Mouse (Mus musculus): ENCODE data around the gene Rbfox2. TPM values are rescaled to one million over a fixed set of nuclear protein-coding genes. Genes with fewer than 3 reads are reported as not detected.

Gene Rbfox2
- polyA plus RNA-seq, 1 experiment, result 78.3 TPM

- no peak overlapping the region for H3K9ac ChIP-seq (ENCODE audit: low read depth, poor library complexity, severe bottlenecking)
- H3K4me3 ChIP-seq (ENCODE audit: low read depth, low read length), result no peak overlapping the region
- H3K27me3 ChIP-seq (ENCODE audit: control insufficient read depth, insufficient read depth, low read length, poor library complexity, severe bottlenecking), result no peaks in the 10 kb centered on the region
- no peaks in the 10 kb centered on the region for H3K9me3 ChIP-seq (replicated peaks; ENCODE audit: control insufficient read depth, insufficient read depth, low read length, poor library complexity, severe bottlenecking)
- H3K4me1 ChIP-seq (ENCODE audit: control insufficient read depth, insufficient read depth, low read length), result no peaks in the 10 kb centered on the region
- no peaks in the 10 kb centered on the region for H3K36me3 ChIP-seq (ENCODE audit: control insufficient read depth, insufficient read depth, low read length, poor library complexity, severe bottlenecking)
- no peak overlapping the region for H3K27ac ChIP-seq (ENCODE audit: insufficient read depth, low read length)
- TF ChIP-seq CTCF (IDR thresholded peaks at IDR 0.05; ENCODE audit: low read depth, low read length), result no peak
- no peak for TF ChIP-seq POLR2A (IDR thresholded peaks at IDR 0.05; ENCODE audit: insufficient read depth, low read length)
- TF ChIP-seq EP300 (IDR thresholded peaks at IDR 0.05; ENCODE audit: insufficient read depth, low read depth, low read length), result no peak
These were observed 17.6 kb upstream of the Rbfox2 start for GRCm38 (mm10) chr15:77324426-77324825.

GRCm38 (mm10) chr15:77323226-77323625 lies 16.4 kb upstream of the Rbfox2 start:
- Histone ChIP-seq H3K9me3 (replicated peaks; ENCODE audit: control insufficient read depth, insufficient read depth, low read length, poor library complexity, severe bottlenecking) (no peaks in the 10 kb centered on the region), H3K4me3 (ENCODE audit: low read depth, low read length) (no peak overlapping the region), H3K9ac (ENCODE audit: low read depth, poor library complexity, severe bottlenecking) (no peak overlapping the region), H3K36me3 (ENCODE audit: control insufficient read depth, insufficient read depth, low read length, poor library complexity, severe bottlenecking) (no peaks in the 10 kb centered on the region), H3K27me3 (ENCODE audit: control insufficient read depth, insufficient read depth, low read length, poor library complexity, severe bottlenecking) (no peaks in the 10 kb centered on the region), H3K27ac (ENCODE audit: insufficient read depth, low read length) (no peak overlapping the region), H3K4me1 (ENCODE audit: control insufficient read depth, insufficient read depth, low read length) (no peaks in the 10 kb centered on the region)
- TF ChIP-seq EP300 (IDR thresholded peaks at IDR 0.05; ENCODE audit: insufficient read depth, low read depth, low read length) (no peak), CTCF (IDR thresholded peaks at IDR 0.05; ENCODE audit: low read depth, low read length) (no peak), POLR2A (IDR thresholded peaks at IDR 0.05; ENCODE audit: insufficient read depth, low read length) (no peak)

GRCm38 (mm10) chr15:77313701-77314100 lies 6.9 kb upstream of the Rbfox2 start:
- Histone ChIP-seq H3K27ac (ENCODE audit: insufficient read depth, low read length) (peak overlapping the region; percentile 98), H3K36me3 (ENCODE audit: control insufficient read depth, insufficient read depth, low read length, poor library complexity, severe bottlenecking) (no peaks in the 10 kb centered on the region), H3K27me3 (ENCODE audit: control insufficient read depth, insufficient read depth, low read length, poor library complexity, severe bottlenecking) (no peaks in the 10 kb centered on the region), H3K9me3 (replicated peaks; ENCODE audit: control insufficient read depth, insufficient read depth, low read length, poor library complexity, severe bottlenecking) (no peaks in the 10 kb centered on the region), H3K4me1 (ENCODE audit: control insufficient read depth, insufficient read depth, low read length) (no peaks in the 10 kb centered on the region), H3K9ac (ENCODE audit: low read depth, poor library complexity, severe bottlenecking) (peak overlapping the region; percentile 46), H3K4me3 (ENCODE audit: low read depth, low read length) (no peak overlapping the region)
- TF ChIP-seq EP300 (IDR thresholded peaks at IDR 0.05; ENCODE audit: insufficient read depth, low read depth, low read length) (no peak), CTCF (IDR thresholded peaks at IDR 0.05; ENCODE audit: low read depth, low read length) (no peak)

GRCm38 (mm10) chr15:77312796-77313195 lies 6.0 kb upstream of the Rbfox2 start:
- TF ChIP-seq CTCF (IDR thresholded peaks at IDR 0.05; ENCODE audit: low read depth, low read length) (no peak), POLR2A (IDR thresholded peaks at IDR 0.05; ENCODE audit: insufficient read depth, low read length) (no peak), EP300 (IDR thresholded peaks at IDR 0.05; ENCODE audit: insufficient read depth, low read depth, low read length) (no peak)
- Histone ChIP-seq H3K9ac (ENCODE audit: low read depth, poor library complexity, severe bottlenecking) (no peak overlapping the region), H3K4me3 (ENCODE audit: low read depth, low read length) (no peak overlapping the region), H3K27ac (ENCODE audit: insufficient read depth, low read length) (peak overlapping the region; percentile 98), H3K9me3 (replicated peaks; ENCODE audit: control insufficient read depth, insufficient read depth, low read length, poor library complexity, severe bottlenecking) (no peaks in the 10 kb centered on the region), H3K4me1 (ENCODE audit: control insufficient read depth, insufficient read depth, low read length) (no peaks in the 10 kb centered on the region), H3K36me3 (ENCODE audit: control insufficient read depth, insufficient read depth, low read length, poor library complexity, severe bottlenecking) (no peaks in the 10 kb centered on the region), H3K27me3 (ENCODE audit: control insufficient read depth, insufficient read depth, low read length, poor library complexity, severe bottlenecking) (no peaks in the 10 kb centered on the region)

- Histone ChIP-seq H3K9me3 (replicated peaks; ENCODE audit: control insufficient read depth, insufficient read depth, low read length, poor library complexity, severe bottlenecking) (no peaks in the 10 kb centered on the region), H3K4me1 (ENCODE audit: control insufficient read depth, insufficient read depth, low read length) (peaks cover 2% of the 10 kb centered on the region), H3K27me3 (ENCODE audit: control insufficient read depth, insufficient read depth, low read length, poor library complexity, severe bottlenecking) (no peaks in the 10 kb centered on the region), H3K4me3 (ENCODE audit: low read depth, low read length) (no peak overlapping the region), H3K36me3 (ENCODE audit: control insufficient read depth, insufficient read depth, low read length, poor library complexity, severe bottlenecking) (no peaks in the 10 kb centered on the region), H3K27ac (ENCODE audit: insufficient read depth, low read length) (no peak overlapping the region), H3K9ac (ENCODE audit: low read depth, poor library complexity, severe bottlenecking) (peak overlapping the region; percentile 34; the same call in 1 of the 2 replicates)
- TF ChIP-seq CTCF (IDR thresholded peaks at IDR 0.05; ENCODE audit: low read depth, low read length) (no peak), POLR2A (IDR thresholded peaks at IDR 0.05; ENCODE audit: insufficient read depth, low read length) (no peak), EP300 (IDR thresholded peaks at IDR 0.05; ENCODE audit: insufficient read depth, low read depth, low read length) (no peak)
These were observed 1.1 kb upstream of the Rbfox2 start for GRCm38 (mm10) chr15:77307767-77308495.

GRCm38 (mm10) chr15:77305852-77306546 lies 805 bp downstream of the Rbfox2 start:
- Histone ChIP-seq H3K9ac (ENCODE audit: low read depth, poor library complexity, severe bottlenecking) (peak overlapping the region; percentile 94), H3K27ac (ENCODE audit: insufficient read depth, low read length) (no peak overlapping the region), H3K36me3 (ENCODE audit: control insufficient read depth, insufficient read depth, low read length, poor library complexity, severe bottlenecking) (peaks cover 2% of the 10 kb centered on the region; the same call in 1 of the 2 replicates), H3K4me3 (ENCODE audit: low read depth, low read length) (peak overlapping the region; percentile 79), H3K4me1 (ENCODE audit: control insufficient read depth, insufficient read depth, low read length) (peaks cover 2% of the 10 kb centered on the region), H3K9me3 (replicated peaks; ENCODE audit: control insufficient read depth, insufficient read depth, low read length, poor library complexity, severe bottlenecking) (no peaks in the 10 kb centered on the region), H3K27me3 (ENCODE audit: control insufficient read depth, insufficient read depth, low read length, poor library complexity, severe bottlenecking) (no peaks in the 10 kb centered on the region)
- TF ChIP-seq CTCF (IDR thresholded peaks at IDR 0.05; ENCODE audit: low read depth, low read length) (no peak), POLR2A (IDR thresholded peaks at IDR 0.05; ENCODE audit: insufficient read depth, low read length) (no peak), EP300 (IDR thresholded peaks at IDR 0.05; ENCODE audit: insufficient read depth, low read depth, low read length) (no peak)
